Mouse (Mus musculus) heart, embryonic 15.5 days (tissue): ENCODE data around the gene Klhl18. TPM values are rescaled to one million over a fixed set of nuclear protein-coding genes. Genes with fewer than 3 reads are reported as not detected.
"Not testable (repeated sequence)": the region's sequence is repeated elsewhere in the genome, so short reads cannot be mapped to it uniquely, and the experiment has no call there.

Experiments
- ATAC-seq: fragments of 200-750 bp; cut with Nextera tagmentation; replicated peaks from 2 replicates; pipeline ENCODE4 v1.8.0; 2017; ENCODE audit warnings: low read depth, moderate TSS enrichment; ENCODE audit not compliant: insufficient number of reproducible peaks, insufficient read depth, low FRiP score
- H3K27ac ChIP-seq: fragments of 300-500 bp; sonication (generic); 2 replicates; pipeline ENCODE4 v1.5.1; 2015; ENCODE audit warnings: mild to moderate bottlenecking, inconsistent platforms
- H3K27me3 ChIP-seq: fragments of 300-500 bp; sonication (generic); 2 replicates; pipeline ENCODE4 v1.6.1; 2015; ENCODE audit warnings: inconsistent platforms
- H3K36me3 ChIP-seq: fragments of 300-500 bp; sonication (generic); 2 replicates; pipeline ENCODE4 v1.6.1; 2015; ENCODE audit warnings: mild to moderate bottlenecking, inconsistent platforms
- H3K4me1 ChIP-seq: fragments of 300-500 bp; sonication (generic); replicated peaks from 2 replicates; pipeline ENCODE4 v1.6.1; 2015; ENCODE audit warnings: inconsistent platforms
- H3K4me2 ChIP-seq: fragments of 300-500 bp; sonication (generic); 2 replicates; pipeline ENCODE4 v1.6.1; 2015; ENCODE audit warnings: inconsistent platforms, mild to moderate bottlenecking, moderate library complexity
- H3K4me3 ChIP-seq: fragments of 300-500 bp; sonication (generic); 2 replicates; pipeline ENCODE4 v1.5.1; 2015; ENCODE audit warnings: mild to moderate bottlenecking, inconsistent platforms
- H3K9ac ChIP-seq: fragments of 300-500 bp; sonication (generic); 2 replicates; pipeline ENCODE4 v1.6.1; 2015; ENCODE audit warnings: mild to moderate bottlenecking, inconsistent platforms
- H3K9me3 ChIP-seq: fragments of 300-500 bp; sonication (generic); replicated peaks from 2 replicates; pipeline ENCODE4 v1.6.1; 2016; ENCODE audit warnings: inconsistent platforms
- WGBS: fragments of 180-500 bp; shearing (Covaris S2); methylation state at CpG from one replicate; pipeline ENCODE4 v1.1.7; 2015; ENCODE audit warnings: mixed read lengths; 5-methylcytosine and 5-hydroxymethylcytosine counted together
- polyA plus RNA-seq: library from polyadenylated mRNA; unstranded; fragments of >200 nt; fragmentation: Nextera tagmentation; extraction: Ambion mirVana; gene quantifications from 2 replicates; pipeline ENCODE4 v1.2.1, GENCODE M21; 2015

Klhl18 gene
- polyA plus RNA-seq, 1 experiment from 2014 or later: 7.3 TPM

DNA sequence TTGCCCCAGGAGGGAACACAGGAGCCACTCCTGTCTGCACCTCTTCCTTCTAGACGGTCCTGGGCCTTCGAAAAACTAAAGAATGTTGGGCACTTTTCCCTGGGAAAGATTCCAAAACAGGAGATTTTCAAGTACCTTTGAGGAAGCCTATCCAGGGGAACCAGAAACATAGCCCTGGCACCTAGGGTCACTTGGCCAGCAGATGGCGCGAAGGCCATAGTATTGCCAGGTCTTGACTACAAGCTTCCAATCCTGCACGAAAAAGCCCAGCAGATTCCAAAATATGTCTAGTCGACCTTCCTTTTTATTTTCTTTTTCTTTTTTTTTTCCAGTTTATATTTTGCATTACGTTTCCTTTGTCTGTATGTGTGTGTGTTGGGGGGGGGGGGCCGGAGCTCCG, 62.7 kb downstream of the Klhl18 start:
- Histone ChIP-seq H3K4me2 (no peak overlapping the region), H3K36me3 (no peaks in the 10 kb centered on the region), H3K27me3 (no peaks in the 10 kb centered on the region), H3K9ac (no peak overlapping the region), H3K9me3 (no peaks in the 10 kb centered on the region), H3K4me1 (no peaks in the 10 kb centered on the region; the same call in 1 of the 2 replicates), H3K27ac (no peak overlapping the region), H3K4me3 (no peak overlapping the region)
- WGBS: 41% methylated on average over 9 of the region's 9 CpGs
- ATAC-seq: no peak

DNA sequence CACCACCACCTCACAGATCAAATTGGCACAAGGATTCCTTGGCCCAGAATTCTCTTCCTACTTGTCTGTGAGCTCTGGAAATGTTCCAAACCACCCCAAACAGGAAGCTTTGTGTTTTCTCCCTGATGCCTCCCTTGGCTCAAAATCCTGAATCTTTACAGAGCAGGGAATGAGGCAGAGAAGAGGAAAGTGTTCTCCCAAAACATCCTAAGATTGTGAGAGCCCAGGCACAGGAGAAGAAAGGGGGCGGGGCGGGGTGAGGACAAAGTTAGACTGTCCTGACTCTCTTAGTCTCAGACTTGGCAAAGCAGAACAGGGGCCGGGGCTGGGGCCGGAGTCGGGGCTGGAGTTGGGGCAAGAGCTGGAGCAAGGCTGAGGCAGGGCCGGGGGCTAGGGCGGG, 63.6 kb downstream of the Klhl18 start:
- H3K9ac ChIP-seq: no peak overlapping the region
- H3K27me3 ChIP-seq: no peaks in the 10 kb centered on the region
- no peak overlapping the region for H3K4me3 ChIP-seq
- H3K9me3 ChIP-seq: no peaks in the 10 kb centered on the region
- no peak for ATAC-seq
- H3K27ac ChIP-seq: no peak overlapping the region
- no peaks in the 10 kb centered on the region for H3K36me3 ChIP-seq
- no peaks in the 10 kb centered on the region; the same call in 1 of the 2 replicates for H3K4me1 ChIP-seq
- 50% methylated on average over 7 of the region's 7 CpGs for WGBS
- no peak overlapping the region for H3K4me2 ChIP-seq

DNA sequence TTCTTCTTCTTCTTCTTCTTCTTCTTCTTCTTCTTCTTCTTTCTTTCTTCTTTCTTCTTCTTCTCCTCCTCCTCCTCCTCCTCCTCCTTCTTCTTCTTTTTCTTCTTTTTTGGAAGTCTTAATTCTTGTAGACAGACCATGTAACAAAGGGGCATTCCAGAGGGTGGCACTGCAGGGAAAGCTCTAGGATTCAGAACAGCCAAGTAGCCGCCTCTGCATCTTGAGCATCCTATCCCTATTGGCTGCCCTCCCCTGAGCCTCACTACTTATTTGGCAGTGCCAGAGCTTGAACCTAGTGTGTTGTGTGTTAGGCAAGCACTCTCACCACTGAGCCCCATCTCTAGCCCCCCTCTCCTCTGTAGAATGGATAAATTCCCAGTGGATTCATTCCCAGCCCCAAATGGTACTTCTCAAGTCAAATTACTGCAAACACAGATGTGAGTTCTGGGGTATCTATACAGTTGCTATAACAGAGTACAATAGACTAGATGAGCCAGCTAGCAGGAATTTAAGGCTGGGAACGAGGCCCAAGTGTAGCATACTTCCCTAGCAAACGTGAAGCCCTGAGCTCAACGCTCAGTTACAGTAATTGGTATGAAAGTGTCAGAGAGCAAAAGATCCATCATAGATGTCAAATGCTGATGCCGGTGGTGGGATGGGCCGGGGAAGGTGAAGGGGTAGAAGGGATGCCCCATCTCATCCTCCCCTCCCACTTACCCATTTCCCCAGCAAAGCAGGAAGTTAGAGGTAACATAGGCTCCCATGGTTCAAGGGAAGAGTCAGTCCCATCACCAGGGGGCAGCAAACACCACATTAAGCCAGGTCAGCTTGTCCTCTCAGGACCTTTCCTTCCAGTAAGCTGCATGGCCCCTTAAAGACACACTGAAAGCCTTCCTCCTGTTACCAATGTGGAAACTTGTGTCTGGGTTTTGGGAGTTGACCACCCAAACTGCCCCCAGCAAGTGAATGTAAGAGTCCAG, 65.3 kb downstream of the Klhl18 start:
- 38% methylated on average over 6 of the region's 6 CpGs for WGBS
- no peak overlapping the region for H3K4me2 ChIP-seq
- H3K27ac ChIP-seq: no peak overlapping the region
- H3K9me3 ChIP-seq: no peaks in the 10 kb centered on the region
- no peak for ATAC-seq
- H3K36me3 ChIP-seq: no peaks in the 10 kb centered on the region
- H3K9ac ChIP-seq: no peak overlapping the region
- peaks cover 8% of the 10 kb centered on the region for H3K4me1 ChIP-seq
- no peak overlapping the region for H3K4me3 ChIP-seq
- no peaks in the 10 kb centered on the region for H3K27me3 ChIP-seq

DNA sequence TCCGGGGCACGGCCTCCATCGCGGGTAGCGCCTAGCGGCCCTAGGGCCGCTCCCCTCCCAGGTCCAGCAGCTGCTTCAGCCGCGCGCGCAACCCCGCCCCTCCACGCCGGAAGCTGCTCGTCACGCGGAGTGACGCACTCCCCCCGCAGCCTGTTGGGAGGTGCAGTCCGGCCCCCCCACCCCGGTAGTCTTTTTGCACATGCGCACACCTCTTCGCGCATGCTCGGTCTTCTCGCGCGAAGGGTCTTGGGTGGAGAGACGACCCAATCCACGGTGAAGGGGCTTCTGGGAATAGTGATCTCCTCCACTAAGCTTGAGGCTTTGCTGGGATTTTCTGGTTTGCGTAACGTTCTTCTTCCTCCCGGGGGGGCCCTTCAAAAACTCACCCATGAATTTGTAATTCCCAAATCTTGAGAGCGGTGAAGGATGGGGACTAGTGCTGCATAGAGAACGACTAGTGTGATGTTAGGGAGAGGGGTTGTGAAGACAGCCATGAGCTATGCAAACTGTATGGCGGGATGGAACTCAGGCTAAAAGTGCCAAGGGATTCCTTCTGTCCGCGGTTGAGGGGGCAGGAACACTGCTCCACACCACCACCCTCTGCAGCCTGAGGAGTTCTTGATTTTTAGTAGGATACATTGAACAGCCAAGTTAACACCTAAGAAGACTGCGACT, 68.3 kb downstream of the Klhl18 start, which contains the start of gene Ptpn23:
Ptpn23 (minus strand) TSS at position 115 of the 675 bp plus-strand sequence.
- peak within 1 kb of the TSS; percentile 66 for H3K4me2 ChIP-seq
- H3K27me3 ChIP-seq: no peaks in the 10 kb centered on the region
- peak; percentile 94 for ATAC-seq
- H3K4me1 ChIP-seq: peaks cover 8% of the 10 kb centered on the region
- no peaks in the 10 kb centered on the region for H3K36me3 ChIP-seq
- H3K9me3 ChIP-seq: no peaks in the 10 kb centered on the region
- H3K9ac ChIP-seq: peak within 1 kb of the TSS; percentile 85
- under 1% methylated on average over 39 of the region's 39 CpGs for WGBS
- peak within 1 kb of the TSS; percentile 80 for H3K27ac ChIP-seq
- H3K4me3 ChIP-seq: peak within 1 kb of the TSS; percentile 90

DNA sequence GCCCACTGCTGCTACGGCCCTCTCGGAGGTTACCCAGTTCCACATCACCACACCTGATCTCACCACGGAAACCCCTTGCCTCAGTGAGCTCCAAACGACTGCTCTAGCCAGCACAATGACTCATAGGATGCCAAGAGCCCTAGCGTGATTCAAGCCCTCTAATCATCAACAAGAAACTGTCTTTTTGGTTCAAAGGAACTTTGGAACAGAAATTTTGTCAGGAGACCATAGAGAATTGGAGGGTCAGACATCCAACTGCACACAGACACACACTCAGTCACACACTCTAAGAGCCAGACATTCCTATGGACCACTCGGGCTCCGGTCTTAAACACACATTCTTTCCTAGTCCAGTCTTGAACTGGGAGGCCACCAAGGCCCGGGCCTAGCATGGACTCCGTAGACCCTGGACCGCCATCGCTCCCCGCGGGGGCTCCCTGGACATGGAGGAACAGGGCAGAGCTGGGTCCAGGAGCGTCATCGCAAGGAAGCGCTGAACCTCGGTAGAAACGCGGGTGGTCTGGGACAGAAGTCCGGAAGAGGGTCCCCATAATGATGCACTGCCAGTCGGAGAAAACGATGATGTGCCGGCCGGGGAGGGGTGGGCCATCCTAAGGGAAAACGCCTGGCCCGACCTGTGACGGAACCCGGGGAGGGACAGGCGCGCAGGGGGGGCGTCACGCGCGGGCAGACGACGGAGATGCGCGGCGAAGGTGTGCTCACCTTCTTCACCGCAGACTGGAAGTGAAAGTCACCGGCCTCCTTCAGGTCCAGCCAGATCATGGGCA, 69.0 kb downstream of the Klhl18 start:
- H3K27ac ChIP-seq: peak overlapping the region; percentile 80
- no peaks in the 10 kb centered on the region for H3K27me3 ChIP-seq
- whole genome bisulfite sequencing: 1% methylated on average over 41 of the region's 41 CpGs
- ATAC-seq: peak; percentile 51
- H3K4me1 ChIP-seq: peaks cover 8% of the 10 kb centered on the region
- H3K4me2 ChIP-seq: peak overlapping the region; percentile 66
- H3K36me3 ChIP-seq: no peaks in the 10 kb centered on the region
- H3K9me3 ChIP-seq: no peaks in the 10 kb centered on the region
- peak overlapping the region; percentile 85 for H3K9ac ChIP-seq
- H3K4me3 ChIP-seq: peak overlapping the region; percentile 90

DNA sequence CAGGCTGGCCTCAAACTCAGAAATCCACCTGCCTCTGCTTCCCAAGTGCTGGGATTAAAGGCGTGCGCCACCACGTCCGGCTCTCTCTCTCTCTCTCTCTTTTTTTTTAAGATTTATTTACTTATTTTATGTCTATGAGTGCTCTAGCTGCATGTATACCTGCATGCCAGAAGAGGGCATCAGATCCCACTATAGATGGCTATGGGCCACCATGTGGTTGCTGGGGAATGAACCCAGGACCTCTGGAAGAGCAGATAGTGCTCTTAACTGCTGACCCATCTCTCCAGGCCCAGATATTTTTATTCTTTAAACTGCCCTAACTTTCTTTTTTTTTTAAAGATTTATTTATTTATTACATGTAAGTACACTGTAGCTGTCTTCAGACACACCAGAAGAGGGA, 73.3 kb downstream of the Klhl18 start:
- H3K27ac ChIP-seq, H3K9ac ChIP-seq, H3K36me3 ChIP-seq, H3K4me3 ChIP-seq, H3K9me3 ChIP-seq, ATAC-seq, H3K27me3 ChIP-seq, H3K4me2 ChIP-seq: not testable (repeated sequence)
- 88% methylated on average over 4 of the region's 4 CpGs for WGBS
- peaks cover 22% of the 10 kb centered on the region for H3K4me1 ChIP-seq

DNA sequence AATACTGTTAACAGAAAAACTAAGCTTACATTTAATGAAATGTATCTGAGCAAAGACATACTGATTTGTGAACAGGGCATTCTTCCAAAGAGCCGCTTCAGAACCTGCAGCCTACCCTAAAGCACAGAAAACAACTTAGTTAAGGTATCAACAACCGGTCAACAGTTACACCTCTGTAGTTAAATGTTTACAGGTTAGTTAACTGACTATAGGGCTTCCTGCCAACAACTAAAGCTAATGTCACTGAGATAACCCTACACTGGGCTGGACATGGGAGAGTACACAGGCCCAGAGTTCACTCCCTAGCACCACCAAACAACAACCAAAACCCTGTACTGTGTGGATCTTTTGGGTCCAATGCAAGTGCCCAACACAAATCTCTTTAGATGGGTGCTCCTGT, 73.8 kb downstream of the Klhl18 start:
- H3K27me3 ChIP-seq: no peaks in the 10 kb centered on the region
- H3K4me3 ChIP-seq: no peak overlapping the region
- peaks cover 22% of the 10 kb centered on the region for H3K4me1 ChIP-seq
- no peaks in the 10 kb centered on the region for H3K9me3 ChIP-seq
- H3K4me2 ChIP-seq: no peak overlapping the region
- 91% methylated on average over 2 of the region's 2 CpGs for WGBS
- ATAC-seq: no peak
- H3K27ac ChIP-seq: no peak overlapping the region
- no peak overlapping the region for H3K9ac ChIP-seq
- H3K36me3 ChIP-seq: peaks cover 3% of the 10 kb centered on the region

DNA sequence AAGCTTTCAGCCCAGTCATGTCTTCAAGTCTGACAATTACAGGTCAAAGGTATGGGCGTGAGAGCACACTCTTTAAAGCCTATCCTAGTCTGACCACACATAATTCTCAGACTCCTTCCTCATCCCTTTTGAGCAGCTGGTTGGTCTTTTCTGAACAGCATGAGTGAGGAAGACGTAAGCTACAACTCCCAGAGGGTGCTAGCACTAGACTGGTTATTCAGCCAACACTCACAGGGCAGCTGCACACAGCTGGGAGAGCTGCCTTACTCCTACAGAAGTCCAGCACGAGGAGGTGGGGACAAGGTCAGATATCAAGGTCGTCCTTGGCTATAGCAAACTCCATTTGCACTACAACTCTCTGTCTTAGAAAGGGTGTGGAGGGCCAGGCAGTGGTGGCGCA, 75.8 kb downstream of the Klhl18 start:
- no peak; the same call in 1 of the 2 replicates for ATAC-seq
- 61% methylated on average over 5 of the region's 5 CpGs for WGBS
- peaks cover 13% of the 10 kb centered on the region for H3K36me3 ChIP-seq
- H3K9me3 ChIP-seq: no peaks in the 10 kb centered on the region
- peak overlapping the region; percentile 33; the same call in 1 of the 2 replicates for H3K27ac ChIP-seq
- H3K9ac ChIP-seq: no peak overlapping the region
- H3K4me1 ChIP-seq: peaks cover 13% of the 10 kb centered on the region
- no peak overlapping the region for H3K4me2 ChIP-seq
- H3K27me3 ChIP-seq: no peaks in the 10 kb centered on the region
- no peak overlapping the region for H3K4me3 ChIP-seq

DNA sequence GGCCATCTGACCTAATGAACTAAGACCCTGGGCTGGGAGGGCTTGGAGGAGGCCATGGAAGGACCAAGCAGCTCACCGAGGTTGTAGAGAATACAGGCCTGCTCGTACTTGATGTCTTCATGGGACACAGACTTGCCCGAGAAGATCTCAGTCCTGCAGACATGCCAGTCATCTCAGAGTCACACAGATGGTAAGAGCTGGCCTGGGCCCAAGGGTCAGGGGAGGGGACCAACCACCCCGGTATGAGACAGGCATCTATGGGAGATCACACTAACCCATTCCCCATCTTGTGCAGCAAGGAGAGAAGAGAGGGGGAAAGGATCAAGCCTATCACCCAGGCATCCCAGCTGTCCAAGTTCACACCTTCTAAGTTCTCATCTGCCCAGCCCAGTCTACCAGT, 83.2 kb downstream of the Klhl18 start:
- no peak overlapping the region for H3K4me3 ChIP-seq
- H3K4me2 ChIP-seq: no peak overlapping the region
- WGBS: 81% methylated on average over 4 of the region's 4 CpGs
- no peak overlapping the region for H3K27ac ChIP-seq
- ATAC-seq: no peak
- peaks cover 65% of the 10 kb centered on the region for H3K36me3 ChIP-seq
- no peak overlapping the region for H3K9ac ChIP-seq
- H3K27me3 ChIP-seq: no peaks in the 10 kb centered on the region
- H3K9me3 ChIP-seq: no peaks in the 10 kb centered on the region
- no peaks in the 10 kb centered on the region for H3K4me1 ChIP-seq

DNA sequence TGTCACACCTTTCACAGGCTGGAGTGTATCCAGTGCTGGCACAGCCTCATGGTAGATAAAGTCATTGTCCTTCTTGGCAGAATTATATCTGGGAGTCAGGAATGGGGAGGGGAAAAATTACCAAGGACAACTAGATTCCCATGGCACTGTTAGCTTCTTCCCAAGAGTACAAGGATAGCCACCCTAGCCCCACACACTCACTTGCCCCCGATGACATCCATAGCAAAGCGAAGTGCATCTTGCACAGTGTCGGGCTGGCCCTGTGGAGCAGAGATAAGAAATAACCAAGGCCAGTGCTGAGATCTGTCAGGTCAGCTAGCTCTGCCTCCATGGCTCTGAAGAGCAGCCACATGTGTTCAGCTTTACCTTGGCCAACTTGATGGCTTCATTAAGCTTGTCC, 85.7 kb downstream of the Klhl18 start:
- no peak overlapping the region for H3K27ac ChIP-seq
- H3K4me1 ChIP-seq: no peaks in the 10 kb centered on the region
- H3K36me3 ChIP-seq: peaks cover 75% of the 10 kb centered on the region
- no peaks in the 10 kb centered on the region for H3K9me3 ChIP-seq
- no peak overlapping the region for H3K4me2 ChIP-seq
- H3K9ac ChIP-seq: no peak overlapping the region
- no peaks in the 10 kb centered on the region for H3K27me3 ChIP-seq
- ATAC-seq: no peak
- no peak overlapping the region for H3K4me3 ChIP-seq
- WGBS: 83% methylated on average over 3 of the region's 3 CpGs

DNA sequence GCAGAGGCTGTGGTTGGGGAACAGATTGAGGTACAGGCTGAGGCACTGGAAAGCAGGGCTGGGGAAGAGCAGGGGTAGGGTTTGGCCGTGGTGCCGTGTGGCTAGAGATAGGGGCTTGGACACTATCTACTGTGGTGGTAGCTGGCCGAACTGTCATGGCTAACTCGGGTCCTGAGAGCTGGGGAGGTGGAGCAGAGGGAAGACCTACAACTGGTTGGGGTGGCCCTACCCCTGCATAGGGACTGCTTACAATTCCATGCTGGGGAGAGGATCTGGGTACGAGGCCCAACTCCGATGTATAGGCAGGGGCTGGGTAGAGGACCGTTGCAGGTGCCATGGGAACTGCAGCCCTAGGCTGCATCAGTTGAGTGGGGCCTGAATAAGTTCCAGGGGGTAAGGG, 88.5 kb downstream of the Klhl18 start:
- Histone ChIP-seq H3K9ac (no peak overlapping the region), H3K4me2 (no peak overlapping the region), H3K27ac (no peak overlapping the region), H3K4me1 (no peaks in the 10 kb centered on the region), H3K36me3 (peaks cover 83% of the 10 kb centered on the region), H3K27me3 (no peaks in the 10 kb centered on the region), H3K4me3 (no peak overlapping the region), H3K9me3 (no peaks in the 10 kb centered on the region)
- 88% methylated on average over 7 of the region's 7 CpGs for WGBS
- no peak for ATAC-seq
